Mouse (Mus musculus) testis, adult 2 months (tissue): ENCODE data around the gene Flvcr1.

ENCODE experiments used
- CTCF ChIP-seq: fragments of 200-500 bp; IDR thresholded peaks from 2 replicates; pipeline ENCODE4 v1.5.1; 2012; ENCODE audit warnings: low read depth, mild to moderate bottlenecking, inconsistent platforms, low read length, moderate library complexity; ENCODE audit not compliant: control insufficient read depth, insufficient read depth, insufficient replicate concordance
- POLR2A ChIP-seq: fragments of 200-500 bp; IDR thresholded peaks from 2 replicates; pipeline ENCODE4 v1.6.1; 2012; ENCODE audit warnings: low read depth, mild to moderate bottlenecking, inconsistent platforms, low read length, moderate library complexity; ENCODE audit not compliant: control insufficient read depth

- 0 out of 2 replicates have a peak, but pooled peaks have one; percentile 5 for TF ChIP-seq CTCF
- TF ChIP-seq POLR2A: no peak
These were observed 37.0 kb upstream of the Flvcr1 start, which contains the start of the genes Tatdn3 and Nsl1 for GRCm38 (mm10) chr1:191062781-191063485.
